Mouse (Mus musculus): ENCODE measurements around the gene Tmem110. TPM values are rescaled to one million over a fixed set of nuclear protein-coding genes. Genes with fewer than 3 reads are reported as not detected.

Gene Tmem110
- total RNA-seq, 2 experiments from 2014 or later: 2.1 to 2.2 TPM

DNA sequence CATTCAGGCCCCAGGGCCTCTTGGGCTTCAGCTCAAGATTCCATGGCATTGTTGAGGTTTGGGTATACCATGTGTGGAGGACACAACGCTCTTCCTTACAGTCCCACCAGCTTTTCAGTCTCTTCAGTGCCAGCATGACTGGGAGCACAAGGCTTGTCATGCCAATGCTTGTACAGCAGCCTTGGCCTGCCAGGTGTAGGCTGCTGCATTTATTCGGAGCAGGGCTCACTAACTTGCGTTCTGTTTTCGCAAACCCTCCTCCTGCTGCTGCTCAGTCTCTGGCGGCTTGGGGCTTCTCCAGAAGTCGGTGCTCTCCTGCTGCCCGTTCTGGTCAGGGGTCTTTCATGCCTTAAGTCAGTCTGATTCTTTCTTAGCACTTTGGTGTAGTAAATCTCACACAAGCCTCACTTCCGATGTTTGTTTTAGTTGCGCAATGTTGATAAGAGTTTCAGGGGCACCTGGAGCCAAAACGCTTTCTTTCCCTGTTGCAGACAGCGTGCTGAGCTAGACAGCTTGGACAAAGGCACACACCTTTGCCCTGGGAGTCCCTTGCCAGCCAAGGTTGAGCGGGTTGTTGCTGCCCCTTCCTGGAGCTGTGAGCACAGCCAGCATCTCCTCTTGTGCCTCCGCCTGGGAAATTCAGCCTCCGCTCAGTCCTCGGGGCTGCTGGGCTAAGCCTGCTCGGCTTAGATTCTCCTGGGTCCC is 36.2 kb downstream of the Tmem110 start:
- no peak for ATAC-seq (replicated peaks; ENCODE audit: low FRiP score, poor library complexity, severe bottlenecking)

DNA sequence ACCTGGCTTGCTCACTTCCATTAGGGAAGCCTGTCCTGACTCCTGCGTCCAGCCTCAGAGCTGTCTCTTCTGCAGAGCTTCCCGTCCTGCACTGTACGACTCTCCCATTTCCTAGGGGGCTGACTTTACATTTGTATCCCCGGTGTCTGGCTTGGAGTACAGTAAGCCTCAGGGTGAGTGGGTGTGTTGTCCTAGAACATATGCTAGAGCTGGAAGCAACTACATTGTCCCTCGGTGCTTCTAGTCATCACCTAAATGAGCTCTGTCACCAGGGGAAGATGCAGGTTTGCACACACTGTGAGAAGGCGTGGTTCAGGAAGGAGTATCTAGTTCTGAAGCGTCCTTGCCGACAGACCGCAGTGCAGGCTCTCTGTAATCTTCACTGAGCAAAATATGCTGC is 37.0 kb downstream of the Tmem110 start:
- ATAC-seq (replicated peaks; ENCODE audit: low FRiP score, poor library complexity, severe bottlenecking): no peak

GRCm38 (mm10) chr14:30865311-30865710 is 39.9 kb downstream of the Tmem110 start:
- no peak for ATAC-seq (replicated peaks; ENCODE audit: low FRiP score, poor library complexity, severe bottlenecking)

DNA sequence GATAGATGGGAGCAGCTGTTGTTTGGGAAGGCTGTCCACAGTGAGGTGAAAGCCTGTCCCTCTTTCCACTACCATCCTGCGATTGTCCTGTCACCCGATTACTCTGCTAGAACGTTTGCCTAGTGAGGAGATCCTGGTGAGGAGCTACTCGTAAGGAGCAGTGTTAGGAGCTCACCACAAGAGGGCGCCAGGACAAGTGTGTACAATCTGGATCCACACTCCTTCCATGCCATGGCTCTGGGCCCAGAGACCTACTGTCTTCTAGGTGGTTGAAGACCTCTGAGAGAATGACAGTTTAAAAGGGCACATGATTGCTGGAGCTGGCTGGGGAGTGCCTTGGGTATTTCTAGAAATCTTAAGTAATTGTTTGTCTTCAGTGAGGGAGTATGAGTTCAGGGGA is 41.7 kb downstream of the Tmem110 start:
- ATAC-seq (replicated peaks; ENCODE audit: low FRiP score, poor library complexity, severe bottlenecking): peak; percentile 80

GRCm38 (mm10) chr14:30868826-30869225 is 43.4 kb downstream of the Tmem110 start:
- no peak for ATAC-seq (replicated peaks; ENCODE audit: low FRiP score, poor library complexity, severe bottlenecking)

DNA sequence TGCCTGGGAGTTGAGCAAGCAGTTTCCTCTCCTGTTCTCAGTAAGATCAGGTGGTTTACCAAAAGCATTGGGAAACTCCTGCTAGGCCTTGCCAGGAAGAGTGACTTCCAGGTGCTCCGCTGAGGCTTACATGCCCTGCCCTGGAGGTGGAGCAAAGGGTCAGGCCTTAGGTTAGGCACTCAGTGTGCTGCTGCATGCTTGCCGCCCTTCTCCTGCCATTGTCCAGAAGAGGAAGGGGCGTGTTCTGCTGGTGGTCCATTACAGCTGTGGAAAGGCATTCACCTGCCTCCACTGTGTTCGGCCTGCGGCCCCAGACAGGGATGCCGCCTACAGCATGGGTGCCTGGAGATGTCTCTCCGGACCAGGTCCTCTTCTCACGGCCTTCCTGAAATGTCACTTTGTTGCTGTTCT is 44.0 kb downstream of the Tmem110 start:
- no peak for ATAC-seq (replicated peaks; ENCODE audit: low FRiP score, poor library complexity, severe bottlenecking)

DNA sequence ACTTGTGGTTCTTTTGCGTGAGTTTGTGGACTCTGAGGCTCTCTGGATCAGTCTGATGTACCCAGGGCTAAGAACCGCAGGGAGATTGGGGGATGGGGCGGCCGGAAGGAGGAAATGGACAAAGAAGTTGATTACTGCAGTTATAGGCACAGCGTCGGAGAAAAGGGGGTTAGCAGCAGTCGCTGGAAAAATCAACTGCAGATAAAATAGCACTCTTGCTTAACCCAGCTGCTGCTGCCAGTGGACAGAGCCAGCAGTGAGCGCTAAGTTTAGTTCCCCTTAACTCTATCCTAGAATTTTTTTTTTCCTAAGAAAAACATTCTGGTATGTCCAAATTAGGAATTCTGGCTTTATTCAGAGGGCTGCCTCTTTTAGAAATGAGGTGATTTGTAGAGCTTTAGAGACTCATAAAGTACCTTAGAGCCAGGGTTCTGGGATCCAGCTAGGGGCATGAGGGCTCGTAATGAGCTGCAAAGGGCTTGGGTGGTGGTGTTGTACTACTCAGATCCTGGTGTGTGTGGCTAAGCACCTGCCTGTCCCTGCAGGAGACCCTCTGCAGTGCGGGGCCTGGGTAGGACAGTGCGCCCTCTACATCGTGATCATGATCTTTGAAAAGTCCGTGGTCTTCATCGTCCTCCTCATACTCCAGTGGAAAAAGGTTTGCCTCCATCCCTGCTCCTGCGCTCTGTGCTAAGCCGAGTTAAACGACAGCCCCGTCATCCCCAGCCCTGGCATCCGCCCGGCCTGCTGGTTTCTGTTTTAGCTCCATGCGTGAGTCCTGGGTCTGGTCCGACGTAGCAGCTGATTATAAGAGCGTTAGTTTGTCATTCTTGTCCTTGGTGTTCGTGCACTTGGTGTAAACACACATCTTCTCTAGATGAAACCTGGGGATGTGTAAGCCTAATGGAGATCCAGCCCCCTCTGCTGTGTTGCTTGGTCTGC is 45.1 kb downstream of the Tmem110 start:
- ATAC-seq (replicated peaks; ENCODE audit: low FRiP score, poor library complexity, severe bottlenecking): no peak

- no peak for ATAC-seq (replicated peaks; ENCODE audit: low FRiP score, poor library complexity, severe bottlenecking)
Observed at GRCm38 (mm10) chr14:30874095-30874700, 48.8 kb downstream of the Tmem110 start.

DNA sequence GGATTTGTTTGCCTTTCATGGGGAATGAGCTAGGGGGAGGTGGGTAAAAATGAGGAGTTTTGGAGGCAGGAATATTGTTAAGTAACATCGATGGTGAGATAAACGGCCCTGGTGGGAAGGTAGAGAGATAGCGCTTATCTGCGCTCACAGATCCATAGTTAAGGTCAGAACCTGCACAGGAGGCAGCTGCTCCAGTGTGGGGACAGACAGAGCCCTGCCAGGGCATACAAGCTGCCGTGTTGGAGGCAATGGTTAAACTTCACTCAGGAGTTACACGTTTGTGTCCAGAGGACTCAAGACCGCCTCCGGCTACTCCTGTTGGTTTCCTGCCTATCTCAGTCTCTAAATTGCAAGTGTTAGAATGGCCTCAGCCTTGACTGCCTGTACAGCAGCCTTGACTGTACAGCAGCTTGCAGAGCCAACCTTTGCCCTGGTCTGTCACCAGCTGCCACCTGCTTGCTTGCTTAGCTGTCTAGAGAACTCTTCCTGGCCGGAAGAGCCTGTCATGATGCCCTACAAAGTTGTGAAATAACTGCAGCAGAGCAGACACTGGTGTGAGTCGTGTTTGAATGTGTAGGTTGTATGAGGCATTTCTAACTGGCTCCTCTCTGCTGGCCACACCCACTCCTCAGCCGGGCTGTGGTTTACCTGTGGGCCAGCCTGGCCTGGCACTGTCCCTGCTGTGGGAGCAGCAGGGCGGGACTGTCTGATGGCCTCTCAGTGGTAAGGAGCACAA is 49.9 kb downstream of the Tmem110 start:
- ATAC-seq (replicated peaks; ENCODE audit: low FRiP score, poor library complexity, severe bottlenecking): no peak

GRCm38 (mm10) chr14:30875955-30876354 is 50.6 kb downstream of the Tmem110 start:
- no peak for ATAC-seq (replicated peaks; ENCODE audit: low FRiP score, poor library complexity, severe bottlenecking)

DNA sequence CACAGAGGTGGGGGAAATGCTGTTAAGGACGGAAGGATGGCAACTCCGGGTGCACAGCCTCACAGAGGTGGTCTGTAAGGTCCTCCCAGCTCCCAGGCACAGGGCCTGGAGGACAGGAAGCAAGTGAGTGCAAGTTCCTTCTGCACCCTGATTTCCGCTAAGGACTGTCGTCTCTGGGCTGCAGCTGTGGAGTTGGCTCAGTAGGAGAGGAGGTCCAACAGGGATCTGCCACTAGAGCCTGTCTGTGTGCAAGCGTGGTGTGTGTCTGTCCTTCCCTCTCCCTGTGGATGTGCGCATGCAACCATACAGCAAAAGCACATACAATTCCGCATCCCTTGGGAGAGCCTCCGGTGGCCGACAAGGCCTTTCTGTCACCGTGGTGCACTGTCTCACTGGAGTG is 51.1 kb downstream of the Tmem110 start:
- no peak for ATAC-seq (replicated peaks; ENCODE audit: low FRiP score, poor library complexity, severe bottlenecking)

GRCm38 (mm10) chr14:30877827-30878226 is 52.4 kb downstream of the Tmem110 start:
- no peak for ATAC-seq (replicated peaks; ENCODE audit: low FRiP score, poor library complexity, severe bottlenecking)

- ATAC-seq (replicated peaks; ENCODE audit: low FRiP score, poor library complexity, severe bottlenecking): no peak
Observed at GRCm38 (mm10) chr14:30878958-30879571, 53.7 kb downstream of the Tmem110 start, which contains the start of gene Mustn1. Mustn1 (plus strand) TSS chr14:30879200.

- no peak for ATAC-seq (replicated peaks; ENCODE audit: low FRiP score, poor library complexity, severe bottlenecking)
Observed at GRCm38 (mm10) chr14:30879794-30880193, 54.4 kb downstream of the Tmem110 start.

DNA sequence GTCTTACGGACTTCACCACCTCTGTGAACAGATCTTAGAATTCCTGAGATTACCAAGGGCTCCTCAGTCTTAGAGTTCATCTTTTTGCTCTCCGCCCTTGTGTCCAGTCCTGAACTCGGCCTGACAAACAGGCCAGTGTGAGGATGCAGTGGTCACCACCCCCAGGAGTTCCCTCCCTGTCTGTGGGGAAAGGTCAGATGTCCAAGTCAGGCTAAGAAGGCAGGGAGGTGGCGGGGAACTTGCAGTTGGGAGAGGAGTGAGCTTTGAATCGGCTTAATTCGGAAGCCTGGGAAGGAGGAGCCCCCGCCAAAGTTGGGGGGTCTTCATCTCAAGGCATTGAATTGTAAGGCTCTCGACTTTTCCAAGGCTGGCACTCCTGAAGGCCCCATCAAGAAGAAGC is 54.9 kb downstream of the Tmem110 start:
- no peak for ATAC-seq (replicated peaks; ENCODE audit: low FRiP score, poor library complexity, severe bottlenecking)

- no peak for ATAC-seq (replicated peaks; ENCODE audit: low FRiP score, poor library complexity, severe bottlenecking)
Observed at GRCm38 (mm10) chr14:30880811-30881717, 55.7 kb downstream of the Tmem110 start.

GRCm38 (mm10) chr14:30881718-30882108 is 56.3 kb downstream of the Tmem110 start:
- ATAC-seq (replicated peaks; ENCODE audit: low FRiP score, poor library complexity, severe bottlenecking): no peak

DNA sequence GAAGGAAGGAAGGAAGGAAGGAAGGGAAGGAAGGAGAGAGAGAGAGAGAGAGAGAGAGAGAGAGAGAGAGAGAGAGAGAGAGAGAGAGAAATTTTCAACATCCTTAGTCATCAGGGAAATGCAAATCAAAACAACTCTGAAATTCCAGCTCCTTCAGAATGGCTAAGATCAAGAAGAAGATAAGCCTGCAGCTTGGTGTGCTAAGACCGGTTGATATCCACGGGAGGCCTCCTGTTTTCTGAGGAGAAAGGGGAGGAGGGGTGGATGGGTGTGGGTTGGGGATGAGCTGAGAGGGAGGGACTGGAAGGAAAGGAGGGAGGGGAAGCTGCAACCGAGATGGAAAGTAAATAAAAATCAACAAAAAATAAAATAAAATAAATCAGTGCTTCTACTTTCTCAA is 59.9 kb downstream of the Tmem110 start:
- no peak for ATAC-seq (replicated peaks; ENCODE audit: low FRiP score, poor library complexity, severe bottlenecking)
